Mouse (Mus musculus): ENCODE measurements around the gene Med25. TPM values are rescaled to one million over a fixed set of nuclear protein-coding genes. Genes with fewer than 3 reads are reported as not detected.

Gene Med25
- total RNA-seq (2022) = 10 to 100 TPM; 79.8 to 88.1 (median 85.0) TPM

GRCm38 (mm10) chr7:44892276-44892921 is at the start of gene Med25:
Gene Med25, minus strand, starts transcription at chr7:44892712.
- peak; percentile 91 for DNase-seq (ENCODE audit: low spot score)

DNA sequence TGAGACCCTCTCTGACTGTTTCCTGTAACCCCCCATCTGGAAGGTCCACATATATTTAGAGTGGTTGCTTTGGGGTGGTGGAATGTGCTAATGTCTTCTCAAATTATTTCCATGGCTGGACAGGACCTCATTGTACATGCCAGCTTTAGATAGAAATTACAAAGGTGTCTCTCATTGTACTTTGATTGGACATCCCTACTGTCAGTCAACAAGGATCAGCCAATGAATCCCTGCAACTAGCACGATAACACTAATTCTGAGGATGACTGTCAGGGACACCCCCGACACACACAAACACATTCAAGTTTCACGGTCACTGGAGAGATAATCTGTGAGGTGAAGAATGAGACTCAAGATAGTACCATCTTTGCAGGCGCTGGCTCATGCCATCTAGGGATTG is 46.2 kb upstream of the Med25 start:
- DNase-seq (ENCODE audit: low spot score) = no peak

GRCm38 (mm10) chr7:44929204-44930151 is 37.0 kb upstream of the Med25 start, which contains the start of gene Ap2a1:
Gene Ap2a1, minus strand, starts transcription at chr7:44929496.
- DNase-seq (ENCODE audit: low spot score) = peak; percentile 100

DNA sequence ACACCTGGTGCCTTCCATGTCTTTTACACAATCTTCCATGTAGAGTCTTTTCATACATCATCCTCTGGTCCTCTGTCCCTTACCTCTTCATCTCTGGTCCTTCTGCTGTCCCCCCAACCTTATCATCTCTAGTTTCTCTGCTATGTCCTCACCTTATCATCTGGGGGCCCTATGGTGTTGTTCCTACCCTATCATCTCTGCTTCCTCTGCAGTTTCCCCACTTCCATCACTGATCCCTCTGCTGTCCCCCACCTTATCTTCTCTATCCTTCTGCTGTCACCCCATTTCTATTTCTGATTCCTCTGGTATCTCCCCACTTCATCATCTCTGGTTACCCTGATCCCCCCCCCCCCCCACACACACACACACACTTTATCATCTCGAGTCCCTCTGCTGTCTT is 36.1 kb upstream of the Med25 start:
- no peak for DNase-seq (ENCODE audit: low spot score)

- DNase-seq (ENCODE audit: low spot score) = no peak
Measured at GRCm38 (mm10) chr7:44925468-44925867, 33.0 kb upstream of the Med25 start.

DNA sequence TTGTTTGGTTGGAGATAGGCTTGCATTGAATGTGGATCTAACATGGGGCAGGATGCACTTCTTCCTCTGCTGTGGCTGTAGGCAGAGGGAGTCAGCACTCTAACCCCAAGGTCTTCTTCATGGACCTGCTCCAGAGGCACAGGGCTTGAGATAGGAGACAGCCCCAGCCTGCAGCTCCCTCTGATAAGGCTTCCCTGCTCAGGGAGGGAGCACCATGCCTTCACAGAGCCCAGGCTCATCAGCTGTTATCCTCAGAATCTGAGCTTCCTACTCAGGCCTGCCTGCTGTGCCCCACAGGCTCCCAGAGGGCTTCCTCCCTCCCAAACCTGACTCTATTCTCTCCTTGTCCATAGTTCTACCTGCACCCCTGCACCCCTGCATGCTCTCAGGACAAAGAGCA is 30.0 kb upstream of the Med25 start:
- DNase-seq (ENCODE audit: low spot score) = no peak

DNA sequence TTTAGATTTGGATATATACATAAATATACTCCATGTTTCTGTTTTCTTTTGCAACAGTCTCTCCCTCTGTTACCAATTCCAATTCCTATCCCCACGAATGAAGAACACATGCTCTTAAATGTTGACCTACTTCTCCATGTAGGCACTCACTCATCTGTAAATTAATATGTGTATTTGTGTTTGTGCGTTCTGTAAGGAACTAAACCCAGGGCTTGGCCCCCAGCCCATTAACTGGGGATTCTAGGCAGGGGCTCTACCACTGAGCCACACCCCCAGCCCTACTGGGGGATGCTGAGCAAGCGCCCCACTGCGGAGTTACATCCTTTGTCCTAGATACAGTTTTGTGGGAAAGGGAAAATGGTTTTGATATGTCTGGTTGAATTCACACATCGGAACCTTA is 26.6 kb upstream of the Med25 start:
- no peak for DNase-seq (ENCODE audit: low spot score)

- DNase-seq (ENCODE audit: low spot score) = no peak
Measured at GRCm38 (mm10) chr7:44918219-44918618, 25.7 kb upstream of the Med25 start.

DNA sequence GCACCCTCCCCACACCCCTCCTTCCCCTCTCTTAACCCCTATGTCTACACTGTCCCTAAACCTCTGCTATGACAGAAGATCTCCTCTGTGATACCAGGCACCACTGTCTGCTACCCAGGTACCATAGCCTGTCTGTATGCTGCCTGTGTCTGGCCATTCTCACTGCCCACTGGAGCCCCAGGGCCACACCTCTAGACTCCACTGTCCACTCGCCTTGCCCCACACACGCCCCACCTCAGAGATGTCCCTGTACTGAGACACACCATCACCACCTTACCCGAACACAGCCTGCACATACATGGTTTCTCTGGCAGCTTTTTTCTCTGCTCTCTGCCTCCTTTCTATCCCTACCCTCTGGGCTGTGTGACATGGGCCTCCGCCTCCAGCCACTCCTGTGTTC is 24.4 kb upstream of the Med25 start:
- DNase-seq (ENCODE audit: low spot score) = no peak

GRCm38 (mm10) chr7:44916191-44916590 is 23.7 kb upstream of the Med25 start:
- DNase-seq (ENCODE audit: low spot score) = no peak

DNA sequence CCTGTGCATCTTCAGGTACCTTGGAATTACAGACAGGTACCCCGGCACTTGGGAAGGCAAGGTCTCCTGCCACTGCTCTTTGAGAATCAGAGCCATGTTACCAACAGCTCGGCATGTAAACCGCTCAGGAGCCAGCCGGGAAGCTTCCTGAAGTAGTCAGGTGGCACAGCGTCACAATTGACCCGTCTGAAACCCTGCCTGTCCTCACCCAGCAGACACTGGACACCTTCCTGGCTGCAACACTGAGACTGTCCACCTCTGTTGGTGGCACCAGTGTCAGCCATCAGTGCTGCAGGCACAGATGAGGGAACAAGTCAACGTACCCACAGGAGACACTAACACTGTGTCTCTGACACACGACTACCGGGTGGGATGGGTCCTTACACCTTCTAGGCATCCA is 22.8 kb upstream of the Med25 start:
- no peak for DNase-seq (ENCODE audit: low spot score)

GRCm38 (mm10) chr7:44914396-44914795 is 21.9 kb upstream of the Med25 start:
- no peak for DNase-seq (ENCODE audit: low spot score)

GRCm38 (mm10) chr7:44908706-44909476 is 16.4 kb upstream of the Med25 start:
- no peak for DNase-seq (ENCODE audit: low spot score)

- DNase-seq (ENCODE audit: low spot score) = no peak
Measured at GRCm38 (mm10) chr7:44905430-44905829, 12.9 kb upstream of the Med25 start.

- DNase-seq (ENCODE audit: low spot score) = no peak
Measured at GRCm38 (mm10) chr7:44901230-44901722, 8.8 kb upstream of the Med25 start.

DNA sequence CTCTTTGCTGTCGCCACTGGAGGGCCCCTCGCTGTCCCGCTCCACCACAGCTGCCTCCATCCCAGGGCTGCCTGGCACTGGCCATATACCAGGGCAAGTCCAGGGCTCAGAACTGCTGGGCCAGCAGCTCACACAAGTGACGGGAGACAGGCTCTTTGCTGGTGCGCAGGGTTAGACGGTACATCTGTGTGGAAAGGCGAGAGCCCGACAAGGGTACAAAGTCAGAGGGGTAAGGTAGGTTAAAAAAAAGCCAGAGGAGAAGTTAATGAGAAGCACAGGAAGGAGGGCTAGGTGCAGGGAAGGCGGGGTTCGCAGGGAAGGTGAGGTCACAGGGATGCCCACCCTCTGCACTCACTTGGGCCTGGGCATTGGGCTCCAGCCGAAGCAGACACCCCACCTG is 8.1 kb upstream of the Med25 start:
- no peak for DNase-seq (ENCODE audit: low spot score)

DNA sequence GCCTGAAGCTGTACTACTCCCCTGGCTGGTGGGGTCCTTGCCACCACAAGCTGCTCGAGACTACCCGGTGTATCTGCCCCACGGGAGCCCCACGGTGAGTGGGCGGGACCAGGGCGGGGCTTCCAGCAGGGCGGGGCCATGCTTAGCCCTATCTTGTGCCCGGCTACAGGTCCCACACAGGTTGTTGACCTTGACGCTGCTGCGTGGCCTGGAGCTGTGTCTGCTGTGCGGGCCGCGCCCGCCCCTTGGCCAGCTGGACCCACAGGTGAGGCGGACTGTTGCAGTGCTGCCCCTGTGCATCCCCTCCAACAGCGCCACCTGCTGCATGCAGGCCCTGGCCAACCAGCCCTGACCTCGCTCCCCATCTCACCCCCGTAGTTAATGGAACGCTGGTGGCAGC is 6.1 kb upstream of the Med25 start:
- no peak for DNase-seq (ENCODE audit: low spot score)

GRCm38 (mm10) chr7:44896499-44896898 is 4.0 kb upstream of the Med25 start:
- no peak for DNase-seq (ENCODE audit: low spot score)

DNA sequence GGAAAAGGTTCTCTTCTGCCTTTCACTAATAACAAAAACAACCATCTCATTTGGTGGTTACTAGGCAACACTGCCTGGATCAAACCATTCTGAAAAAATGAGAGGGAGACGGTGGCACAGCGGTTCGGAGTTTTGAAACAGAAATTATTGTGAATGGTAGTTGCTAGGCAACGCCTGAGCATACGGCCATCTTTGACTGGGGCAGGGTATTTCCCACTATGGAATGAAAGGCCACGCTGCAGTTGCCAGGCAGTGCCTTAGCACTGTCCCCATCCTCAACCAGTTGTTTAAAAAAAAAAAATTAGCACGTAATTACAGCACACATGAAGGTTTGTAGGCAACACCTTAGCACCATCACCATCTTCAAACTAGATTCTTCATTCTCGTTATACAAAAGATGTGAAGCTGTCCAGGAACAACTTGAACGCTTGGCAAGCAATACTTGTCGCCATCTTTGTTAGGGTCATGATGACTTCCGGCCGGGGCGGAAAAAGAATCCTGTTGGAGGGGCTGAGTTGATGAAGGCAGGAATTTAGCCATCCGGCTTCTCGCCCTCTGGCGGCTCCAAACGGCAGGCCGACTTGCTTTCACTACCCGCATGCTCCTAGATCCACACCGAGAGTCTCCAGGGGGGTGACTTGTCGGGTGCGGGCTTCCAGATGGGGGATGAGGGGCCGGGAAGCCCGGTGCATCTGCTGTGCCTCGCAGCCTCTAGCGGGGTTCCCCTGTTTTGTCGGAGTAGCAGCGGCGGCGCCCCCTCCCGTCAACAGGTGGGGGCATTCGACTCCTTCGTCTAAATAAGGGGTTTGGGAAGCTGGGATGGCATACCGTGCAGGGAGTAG is 3.3 kb upstream of the Med25 start, which contains the start of gene Fuz:
TSS of gene Fuz (plus strand) at position 487 of the 842 bp plus-strand sequence.
- peak; percentile 96 for DNase-seq (ENCODE audit: low spot score)

GRCm38 (mm10) chr7:44895206-44895592 is 2.7 kb upstream of the Med25 start:
- no peak for DNase-seq (ENCODE audit: low spot score)

GRCm38 (mm10) chr7:44894175-44894574 is 1.7 kb upstream of the Med25 start:
- no peak for DNase-seq (ENCODE audit: low spot score)
